Mouse (Mus musculus): ENCODE measurements around the gene BC030500. TPM values are rescaled to one million over a fixed set of nuclear protein-coding genes. Genes with fewer than 3 reads are reported as not detected.

The BC030500 gene
- polyA plus RNA-seq (2014; fragmentation: Nextera tagmentation; extraction: Ambion mirVana): 0.97 and 1.4 TPM in 2 replicates

- 12% methylated on average over 14 of the region's 14 CpGs for WGBS
Measured at GRCm38 (mm10) chr8:58911677-58912076, at the start of gene BC030500. BC030500 (plus strand) TSS chr8:58911755.

GRCm38 (mm10) chr8:58886405-58886804 lies 25.1 kb upstream of the BC030500 start:
- Histone ChIP-seq H3K4me3 (ENCODE audit: low read depth, low read length) (no peak overlapping the region), H3K9me3 (ENCODE audit: control insufficient read depth, low read length) (no peaks in the 10 kb centered on the region), H3K27ac (replicated peaks; ENCODE audit: low read depth, low read length) (no peak overlapping the region), H3K4me2 (ENCODE audit: low read depth, severe bottlenecking) (no peak overlapping the region), H3K9ac (ENCODE audit: low read length) (no peak overlapping the region), H3K36me3 (ENCODE audit: control insufficient read depth, insufficient read depth, low read length) (no peaks in the 10 kb centered on the region), H3K27me3 (ENCODE audit: control insufficient read depth, insufficient read depth, low read length) (no peaks in the 10 kb centered on the region), H3K4me1 (ENCODE audit: control insufficient read depth, insufficient read depth, low read length) (no peaks in the 10 kb centered on the region)
- ATAC-seq (ENCODE audit: insufficient number of reproducible peaks, low FRiP score, low TSS enrichment, low read depth): no peak
- peak; percentile 21 for DNase-seq (ENCODE audit: low spot score)
- WGBS: 5% methylated on average over 1 of the region's 1 CpGs

More at GRCm38 (mm10) chr8:58911677-58912076, at the start of gene BC030500:
- no peak within 1 kb of the TSS for H3K27ac ChIP-seq (replicated peaks; ENCODE audit: low read depth, low read length)
- H3K9ac ChIP-seq (ENCODE audit: low read length): peak within 1 kb of the TSS; percentile 53
- DNase-seq (ENCODE audit: low spot score) (no peak), ATAC-seq (ENCODE audit: insufficient number of reproducible peaks, low FRiP score, low TSS enrichment, low read depth) (0 out of 2 replicates have a peak, but pooled peaks have one; percentile 41)
- H3K4me2 ChIP-seq (ENCODE audit: low read depth, severe bottlenecking): peak within 1 kb of the TSS; percentile 98
- H3K27me3 ChIP-seq (ENCODE audit: control insufficient read depth, insufficient read depth, low read length): peaks cover 3% of the 10 kb centered on the region; the same call in 1 of the 2 replicates
- peak within 1 kb of the TSS; percentile 57 for H3K4me3 ChIP-seq (ENCODE audit: low read depth, low read length)
- no peaks in the 10 kb centered on the region for H3K36me3 ChIP-seq (ENCODE audit: control insufficient read depth, insufficient read depth, low read length)
- 0 out of 2 replicates have a peak, but pooled peaks cover 3% of the 10 kb centered on the region for H3K4me1 ChIP-seq (ENCODE audit: control insufficient read depth, insufficient read depth, low read length)
- H3K9me3 ChIP-seq (ENCODE audit: control insufficient read depth, low read length): no peaks in the 10 kb centered on the region

- WGBS: 95% methylated on average over 3 of the region's 3 CpGs
- ATAC-seq (ENCODE audit: insufficient number of reproducible peaks, low FRiP score, low TSS enrichment, low read depth): no peak
- H3K27me3 ChIP-seq (ENCODE audit: control insufficient read depth, insufficient read depth, low read length): no peaks in the 10 kb centered on the region
Measured at GRCm38 (mm10) chr8:58890591-58890990, 21.0 kb upstream of the BC030500 start.

GRCm38 (mm10) chr8:58895960-58896359 lies 15.6 kb upstream of the BC030500 start:
- no peaks in the 10 kb centered on the region for H3K9me3 ChIP-seq (ENCODE audit: control insufficient read depth, low read length)
- H3K4me1 ChIP-seq (ENCODE audit: control insufficient read depth, insufficient read depth, low read length): no peaks in the 10 kb centered on the region
- H3K4me2 ChIP-seq (ENCODE audit: low read depth, severe bottlenecking): no peak overlapping the region
- no peaks in the 10 kb centered on the region for H3K36me3 ChIP-seq (ENCODE audit: control insufficient read depth, insufficient read depth, low read length)
- no peak overlapping the region for H3K4me3 ChIP-seq (ENCODE audit: low read depth, low read length)
- ATAC-seq (ENCODE audit: insufficient number of reproducible peaks, low FRiP score, low TSS enrichment, low read depth) (no peak), DNase-seq (ENCODE audit: low spot score) (no peak)
- no peaks in the 10 kb centered on the region for H3K27me3 ChIP-seq (ENCODE audit: control insufficient read depth, insufficient read depth, low read length)
- H3K27ac ChIP-seq (replicated peaks; ENCODE audit: low read depth, low read length): no peak overlapping the region
- H3K9ac ChIP-seq (ENCODE audit: low read length): no peak overlapping the region
- WGBS: 85% methylated on average over 6 of the region's 6 CpGs

More at GRCm38 (mm10) chr8:58890591-58890990, 21.0 kb upstream of the BC030500 start:
- no peaks in the 10 kb centered on the region for H3K9me3 ChIP-seq (ENCODE audit: control insufficient read depth, low read length)
- no peak overlapping the region for H3K4me3 ChIP-seq (ENCODE audit: low read depth, low read length)
- H3K9ac ChIP-seq (ENCODE audit: low read length): no peak overlapping the region
- no peak for DNase-seq (ENCODE audit: low spot score)
- H3K36me3 ChIP-seq (ENCODE audit: control insufficient read depth, insufficient read depth, low read length): no peaks in the 10 kb centered on the region
- H3K4me2 ChIP-seq (ENCODE audit: low read depth, severe bottlenecking): no peak overlapping the region
- H3K4me1 ChIP-seq (ENCODE audit: control insufficient read depth, insufficient read depth, low read length): no peaks in the 10 kb centered on the region
- no peak overlapping the region for H3K27ac ChIP-seq (replicated peaks; ENCODE audit: low read depth, low read length)

GRCm38 (mm10) chr8:58904465-58904864 lies 7.1 kb upstream of the BC030500 start:
- Histone ChIP-seq H3K9ac (ENCODE audit: low read length) (no peak overlapping the region), H3K4me2 (ENCODE audit: low read depth, severe bottlenecking) (no peak overlapping the region), H3K36me3 (ENCODE audit: control insufficient read depth, insufficient read depth, low read length) (no peaks in the 10 kb centered on the region), H3K27ac (replicated peaks; ENCODE audit: low read depth, low read length) (no peak overlapping the region), H3K27me3 (ENCODE audit: control insufficient read depth, insufficient read depth, low read length) (no peaks in the 10 kb centered on the region), H3K4me3 (ENCODE audit: low read depth, low read length) (no peak overlapping the region), H3K4me1 (ENCODE audit: control insufficient read depth, insufficient read depth, low read length) (no peaks in the 10 kb centered on the region), H3K9me3 (ENCODE audit: control insufficient read depth, low read length) (no peaks in the 10 kb centered on the region)
- 43% methylated on average over 2 of the region's 2 CpGs for WGBS
- ATAC-seq (ENCODE audit: insufficient number of reproducible peaks, low FRiP score, low TSS enrichment, low read depth): no peak
- DNase-seq (ENCODE audit: low spot score): no peak

GRCm38 (mm10) chr8:58912196-58912839 lies 763 bp downstream of the BC030500 start, which contains the start of gene Galntl6:
Galntl6 (minus strand) TSS chr8:58912640.
- H3K27ac ChIP-seq (replicated peaks; ENCODE audit: low read depth, low read length): no peak within 1 kb of the TSS
- H3K9ac ChIP-seq (ENCODE audit: low read length): peak within 1 kb of the TSS; percentile 53
- DNase-seq (ENCODE audit: low spot score) (peak; percentile 63), ATAC-seq (ENCODE audit: insufficient number of reproducible peaks, low FRiP score, low TSS enrichment, low read depth) (peak; percentile 56)
- H3K27me3 ChIP-seq (ENCODE audit: control insufficient read depth, insufficient read depth, low read length): peaks cover 3% of the 10 kb centered on the region; the same call in 1 of the 2 replicates
- H3K4me1 ChIP-seq (ENCODE audit: control insufficient read depth, insufficient read depth, low read length): 0 out of 2 replicates have a peak, but pooled peaks cover 3% of the 10 kb centered on the region
- WGBS: under 1% methylated on average over 37 of the region's 37 CpGs
- peak within 1 kb of the TSS; percentile 57 for H3K4me3 ChIP-seq (ENCODE audit: low read depth, low read length)
- H3K36me3 ChIP-seq (ENCODE audit: control insufficient read depth, insufficient read depth, low read length): no peaks in the 10 kb centered on the region
- no peaks in the 10 kb centered on the region for H3K9me3 ChIP-seq (ENCODE audit: control insufficient read depth, low read length)
- peak within 1 kb of the TSS; percentile 98 for H3K4me2 ChIP-seq (ENCODE audit: low read depth, severe bottlenecking)

- ATAC-seq (ENCODE audit: insufficient number of reproducible peaks, low FRiP score, low TSS enrichment, low read depth) (peak; percentile 61), DNase-seq (ENCODE audit: low spot score) (no peak)
- Histone ChIP-seq H3K4me3 (ENCODE audit: low read depth, low read length) (peak overlapping the region; percentile 57), H3K4me1 (ENCODE audit: control insufficient read depth, insufficient read depth, low read length) (0 out of 2 replicates have a peak, but pooled peaks cover 3% of the 10 kb centered on the region), H3K36me3 (ENCODE audit: control insufficient read depth, insufficient read depth, low read length) (no peaks in the 10 kb centered on the region), H3K9ac (ENCODE audit: low read length) (peak overlapping the region; percentile 53), H3K4me2 (ENCODE audit: low read depth, severe bottlenecking) (peak overlapping the region; percentile 98), H3K9me3 (ENCODE audit: control insufficient read depth, low read length) (no peaks in the 10 kb centered on the region), H3K27ac (replicated peaks; ENCODE audit: low read depth, low read length) (no peak overlapping the region), H3K27me3 (ENCODE audit: control insufficient read depth, insufficient read depth, low read length) (peaks cover 3% of the 10 kb centered on the region; the same call in 1 of the 2 replicates)
- WGBS: 2% methylated on average over 28 of the region's 30 CpGs
Measured at GRCm38 (mm10) chr8:58912840-58913639, 1.5 kb downstream of the BC030500 start.

GRCm38 (mm10) chr8:58913640-58913968 lies 2.0 kb downstream of the BC030500 start:
- WGBS: 91% methylated on average over 2 of the region's 3 CpGs
- Histone ChIP-seq H3K9ac (ENCODE audit: low read length) (no peak overlapping the region), H3K9me3 (ENCODE audit: control insufficient read depth, low read length) (no peaks in the 10 kb centered on the region), H3K4me2 (ENCODE audit: low read depth, severe bottlenecking) (no peak overlapping the region), H3K4me3 (ENCODE audit: low read depth, low read length) (no peak overlapping the region), H3K4me1 (ENCODE audit: control insufficient read depth, insufficient read depth, low read length) (0 out of 2 replicates have a peak, but pooled peaks cover 3% of the 10 kb centered on the region), H3K27me3 (ENCODE audit: control insufficient read depth, insufficient read depth, low read length) (peaks cover 3% of the 10 kb centered on the region; the same call in 1 of the 2 replicates), H3K27ac (replicated peaks; ENCODE audit: low read depth, low read length) (no peak overlapping the region), H3K36me3 (ENCODE audit: control insufficient read depth, insufficient read depth, low read length) (no peaks in the 10 kb centered on the region)
- DNase-seq (ENCODE audit: low spot score) (no peak), ATAC-seq (ENCODE audit: insufficient number of reproducible peaks, low FRiP score, low TSS enrichment, low read depth) (no peak)
